Mouse (Mus musculus) kidney, postnatal 0 days (tissue): ENCODE measurements around the gene Tacc3. TPM values are rescaled to one million over a fixed set of nuclear protein-coding genes. Genes with fewer than 3 reads are reported as not detected.

Experiments used
- ATAC-seq: fragments of 200-750 bp; cut with Nextera tagmentation; replicated peaks from 2 replicates; pipeline ENCODE4 v1.8.0; 2017; ENCODE audit warnings: low read depth, moderate number of reproducible peaks, moderate TSS enrichment, moderate library complexity; ENCODE audit not compliant: low FRiP score
- DNase-seq: peaks from one replicate; pipeline ENCODE4 v3.0.0-alpha.2; 2016; ENCODE audit warnings: low spot score
- H3K27ac ChIP-seq: fragments of 300-500 bp; sonication (generic); 2 replicates; pipeline ENCODE4 v1.5.1; 2014; ENCODE audit warnings: mild to moderate bottlenecking
- H3K27me3 ChIP-seq: fragments of 300-500 bp; sonication (generic); 2 replicates; pipeline ENCODE4 v1.6.1; 2014; ENCODE audit warnings: low read length, mixed read lengths; ENCODE audit not compliant: insufficient read depth
- H3K36me3 ChIP-seq: fragments of 300-500 bp; sonication (generic); 2 replicates; pipeline ENCODE4 v1.6.1; 2014; ENCODE audit warnings: low read length, mixed read lengths; ENCODE audit not compliant: insufficient read depth
- H3K4me1 ChIP-seq: fragments of 300-500 bp; sonication (generic); replicated peaks from 2 replicates; pipeline ENCODE4 v1.6.1; 2014; ENCODE audit warnings: antibody characterized with exemption, low read length, mixed read lengths; ENCODE audit not compliant: insufficient read depth
- H3K4me2 ChIP-seq: fragments of 300-500 bp; sonication (generic); 2 replicates; pipeline ENCODE4 v1.6.1; 2014; ENCODE audit warnings: mild to moderate bottlenecking, low read length, moderate library complexity, mixed read lengths
- H3K4me3 ChIP-seq: fragments of 300-500 bp; sonication (generic); replicated peaks from 2 replicates; pipeline ENCODE4 v1.5.1; 2014; ENCODE audit warnings: low read depth, low read length
- H3K9ac ChIP-seq: fragments of 300-500 bp; sonication (generic); 2 replicates; pipeline ENCODE4 v1.6.1; 2014; ENCODE audit warnings: low read depth, low read length
- H3K9me3 ChIP-seq: fragments of 300-500 bp; sonication (generic); replicated peaks from 2 replicates; pipeline ENCODE4 v1.6.1; 2016; ENCODE audit warnings: low read length, inconsistent platforms, mixed read lengths
- CTCF ChIP-seq: IDR thresholded peaks from 2 replicates; pipeline ENCODE4 v1.5.1; 2016; ENCODE audit warnings: antibody characterized with exemption, low read depth, mild to moderate bottlenecking, moderate library complexity
- WGBS: fragments of 180-500 bp; shearing (Covaris S2); extraction: QIAGEN DNeasy Blood & Tissue Kit; methylation state at CpG from one replicate; pipeline ENCODE4 v1.1.7; 2014; 5-methylcytosine and 5-hydroxymethylcytosine counted together
- polyA plus RNA-seq: library from polyadenylated mRNA; unstranded; fragments of >200 nt; fragmentation: Nextera tagmentation; extraction: Ambion mirVana; gene quantifications from 2 replicates; pipeline ENCODE4 v1.2.1, GENCODE M21; 2015

Tacc3 gene
- polyA plus RNA-seq, 1 experiment from 2014 or later = 74.3 TPM

DNA sequence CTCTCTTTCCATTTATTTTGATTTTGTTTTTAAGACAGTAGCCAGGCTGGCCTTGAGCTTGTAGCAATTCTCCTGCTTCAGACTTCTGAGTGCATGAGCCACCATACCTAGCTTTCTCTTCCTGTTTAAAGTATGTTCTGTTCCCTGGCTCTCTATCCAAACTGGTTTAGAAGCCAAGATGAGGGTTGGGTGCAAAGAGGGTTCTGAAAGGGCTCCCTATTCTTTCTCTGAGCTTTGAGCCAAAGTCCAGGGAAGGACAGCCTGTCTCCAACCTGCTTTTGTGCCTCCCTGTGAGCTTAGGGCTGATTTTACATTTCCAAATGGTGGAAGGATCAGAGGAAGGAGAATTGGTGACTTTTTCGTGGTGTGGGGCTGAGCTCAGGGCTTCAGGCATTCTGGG, 69.0 kb downstream of the Tacc3 start:
- DNase-seq (no peak), ATAC-seq (no peak)
- 71% methylated on average over 1 of the region's 1 CpGs for WGBS
- H3K4me3 ChIP-seq = no peak overlapping the region
- TF ChIP-seq CTCF = no peak
- no peaks in the 10 kb centered on the region for H3K27me3 ChIP-seq
- no peak overlapping the region for H3K9ac ChIP-seq
- no peak overlapping the region for H3K27ac ChIP-seq
- peaks cover 19% of the 10 kb centered on the region for H3K4me1 ChIP-seq
- no peaks in the 10 kb centered on the region for H3K9me3 ChIP-seq
- H3K36me3 ChIP-seq = peaks cover 4% of the 10 kb centered on the region; the same call in 1 of the 2 replicates
- no peak overlapping the region for H3K4me2 ChIP-seq

Other genes with a start within 250 kb of the Tacc3 start
- not detected in 2 replicates for gene Nkx1-1, start 224.2 kb upstream of the Tacc3 start, polyA plus RNA-seq
- gene Fam53a, start 28.5 kb upstream of the Tacc3 start, polyA plus RNA-seq = 55.7 and 58.1 TPM in 2 replicates
- 0.64 and 0.68 TPM in 2 replicates for gene Gm9903, start 28.2 kb upstream of the Tacc3 start, polyA plus RNA-seq
- gene Slbp, start 5.6 kb upstream of the Tacc3 start, polyA plus RNA-seq = 146 and 172 TPM in 2 replicates
- 26.4 and 29.5 TPM in 2 replicates for gene Tmem129, start 288 bp downstream of the Tacc3 start, polyA plus RNA-seq
- gene Fgfr3, start 63.5 kb downstream of the Tacc3 start, polyA plus RNA-seq = 14.4 and 15.0 TPM in 2 replicates
- 53.4 and 58.3 TPM in 2 replicates for gene Letm1, start 124.7 kb downstream of the Tacc3 start, polyA plus RNA-seq
- gene Nsd2, start 162.6 kb downstream of the Tacc3 start, polyA plus RNA-seq = 21.0 and 25.8 TPM in 2 replicates